Mouse (Mus musculus): ENCODE data around the gene Adk. TPM values are rescaled to one million over a fixed set of nuclear protein-coding genes. Genes with fewer than 3 reads are reported as not detected.

Adk gene
- polyA plus RNA-seq, 1 experiment: 69.5 TPM

DNA sequence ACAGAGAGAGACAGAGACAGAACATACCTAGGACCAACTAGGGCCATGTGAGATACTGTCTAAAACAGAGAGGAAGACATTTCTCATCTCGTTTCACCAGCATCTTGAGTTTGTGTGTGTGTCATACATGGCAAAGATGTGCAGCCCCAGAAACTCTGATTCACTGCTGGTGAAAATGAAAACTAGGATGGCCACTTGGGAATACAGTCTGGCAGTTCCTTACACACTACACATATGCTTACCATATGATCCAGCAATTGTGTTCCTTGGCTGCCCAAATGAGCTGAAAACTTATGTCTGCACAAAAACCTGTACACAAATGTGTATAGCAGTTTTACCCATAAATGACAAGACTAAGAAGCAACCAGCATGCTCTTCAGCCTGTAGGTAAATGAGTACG is 388.2 kb downstream of the Adk start:
- H3K79me3 ChIP-seq (ENCODE audit: low read depth): no peaks in the 10 kb centered on the region
- H3ac ChIP-seq (ENCODE audit: control insufficient read depth, insufficient read length, low read depth): no peak overlapping the region
- no peak overlapping the region for H3K4me3 ChIP-seq (ENCODE audit: insufficient read depth, poor library complexity, severe bottlenecking)
- TF ChIP-seq MYOG (IDR thresholded peaks at IDR 0.05; ENCODE audit: control insufficient read depth, extremely low read depth, insufficient read length) (no peak), USF1 (IDR thresholded peaks at IDR 0.05; ENCODE audit: low read depth) (no peak), MAX (IDR thresholded peaks at IDR 0.05) (no peak), MYOD1 (IDR thresholded peaks at IDR 0.05; ENCODE audit: control insufficient read depth, insufficient read length, low read depth) (no peak), CEBPB (IDR thresholded peaks at IDR 0.05; ENCODE audit: low read depth) (no peak), FOSL1 (IDR thresholded peaks at IDR 0.05; ENCODE audit: insufficient read depth, low read length, poor library complexity, severe bottlenecking) (no peak), CTCF (IDR thresholded peaks at IDR 0.05; ENCODE audit: control insufficient read depth, insufficient read depth, insufficient read length) (no peak)
- H3K79me2 ChIP-seq (ENCODE audit: control insufficient read depth, insufficient read depth): no peaks in the 10 kb centered on the region
- H3K27me3 ChIP-seq (ENCODE audit: control insufficient read depth, insufficient read depth, insufficient read length): no peaks in the 10 kb centered on the region
- H3K36me3 ChIP-seq (ENCODE audit: control insufficient read depth, insufficient read depth): no peaks in the 10 kb centered on the region

DNA sequence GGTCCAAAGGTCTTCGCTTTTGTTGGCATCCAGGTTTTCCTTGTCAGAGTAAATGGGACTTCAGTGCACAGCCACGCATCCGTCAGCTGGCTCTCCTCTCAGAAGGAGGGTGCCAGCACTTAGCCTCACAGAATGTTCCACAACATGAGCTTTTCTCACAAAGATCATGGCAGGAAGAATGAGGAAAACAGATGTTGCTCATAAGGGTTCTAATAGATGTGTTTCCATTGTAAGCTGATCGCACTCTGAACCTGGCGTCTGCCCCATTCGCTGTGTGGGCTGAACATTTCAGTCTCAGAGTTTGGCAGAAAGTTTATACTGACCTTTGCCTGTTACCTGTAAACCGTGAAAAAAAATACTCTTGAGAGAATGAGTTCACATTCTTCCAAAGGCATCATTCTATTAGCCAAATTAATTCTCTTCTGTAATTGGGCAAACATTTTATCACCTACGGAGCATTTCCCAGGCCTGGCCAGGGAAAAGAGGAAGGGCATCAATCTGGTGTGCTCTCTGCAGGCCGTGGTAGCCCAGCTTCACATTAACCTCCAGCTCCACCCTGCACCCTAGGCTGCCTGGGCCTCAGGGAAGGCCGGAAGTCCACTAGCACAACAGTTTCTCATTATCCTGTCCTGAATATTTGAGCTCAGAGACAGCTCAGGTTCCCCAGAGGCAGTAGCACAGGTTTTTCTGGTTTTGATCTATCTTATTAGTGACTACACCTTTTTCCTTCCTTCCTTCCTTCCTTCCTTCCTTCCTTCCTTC is 389.6 kb downstream of the Adk start:
- Histone ChIP-seq H3K27me3 (ENCODE audit: control insufficient read depth, insufficient read depth, insufficient read length) (no peaks in the 10 kb centered on the region), H3K79me2 (ENCODE audit: control insufficient read depth, insufficient read depth) (no peaks in the 10 kb centered on the region), H3K79me3 (ENCODE audit: low read depth) (no peaks in the 10 kb centered on the region), H3K4me3 (ENCODE audit: insufficient read depth, poor library complexity, severe bottlenecking) (no peak overlapping the region), H3ac (ENCODE audit: control insufficient read depth, insufficient read length, low read depth) (no peak overlapping the region), H3K36me3 (ENCODE audit: control insufficient read depth, insufficient read depth) (no peaks in the 10 kb centered on the region)
- TF ChIP-seq MYOD1 (IDR thresholded peaks at IDR 0.05; ENCODE audit: control insufficient read depth, insufficient read length, low read depth): no peak
- no peak for TF ChIP-seq MYOG (IDR thresholded peaks at IDR 0.05; ENCODE audit: control insufficient read depth, extremely low read depth, insufficient read length)
- no peak for TF ChIP-seq CEBPB (IDR thresholded peaks at IDR 0.05; ENCODE audit: low read depth)
- TF ChIP-seq USF1 (IDR thresholded peaks at IDR 0.05; ENCODE audit: low read depth): no peak
- TF ChIP-seq MAX (IDR thresholded peaks at IDR 0.05): no peak

DNA sequence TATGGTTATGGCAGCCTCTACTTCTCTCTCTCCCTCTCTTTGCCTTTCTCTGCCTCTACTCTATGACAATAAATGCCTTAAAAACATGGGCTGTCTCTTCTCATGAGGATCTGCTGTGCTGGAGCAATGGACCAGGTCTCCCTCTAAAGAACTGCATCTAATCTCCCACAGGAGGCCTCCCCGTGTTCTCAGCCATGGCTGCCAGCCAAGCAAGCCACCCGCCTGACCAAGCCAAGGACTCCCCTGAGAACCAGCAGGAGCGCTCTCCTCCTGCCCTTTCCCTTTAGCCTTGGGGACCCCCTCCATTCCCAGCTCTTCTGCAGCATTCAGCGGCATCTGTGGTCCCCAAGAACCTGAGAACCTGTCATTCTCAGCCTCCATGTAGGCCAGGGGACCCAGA is 400.2 kb downstream of the Adk start:
- H3K79me3 ChIP-seq (ENCODE audit: low read depth): no peaks in the 10 kb centered on the region
- H3K79me2 ChIP-seq (ENCODE audit: control insufficient read depth, insufficient read depth): no peaks in the 10 kb centered on the region
- H3K4me3 ChIP-seq (ENCODE audit: insufficient read depth, poor library complexity, severe bottlenecking): no peak overlapping the region

DNA sequence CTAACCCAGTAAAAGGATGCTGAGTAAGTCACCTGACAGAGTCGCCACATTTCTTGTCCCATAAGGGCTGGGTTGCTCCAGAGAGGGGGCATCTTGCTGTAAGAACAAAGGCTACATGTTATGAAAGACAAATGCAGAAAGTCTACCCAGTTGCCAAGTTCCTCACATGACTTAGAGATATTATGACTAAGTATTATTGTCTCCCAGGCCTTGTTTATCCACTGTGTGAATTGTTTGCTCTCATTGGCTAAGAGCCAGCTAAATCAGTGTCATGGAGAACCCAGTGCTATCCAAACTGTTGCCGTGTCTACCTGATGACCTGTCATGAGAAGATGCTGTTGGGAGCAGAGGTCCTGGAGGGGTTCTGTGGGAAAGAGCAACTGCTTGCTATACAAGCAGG is 401.5 kb downstream of the Adk start:
- Histone ChIP-seq H3ac (ENCODE audit: control insufficient read depth, insufficient read length, low read depth) (no peak overlapping the region), H3K4me3 (ENCODE audit: insufficient read depth, poor library complexity, severe bottlenecking) (no peak overlapping the region), H3K79me3 (ENCODE audit: low read depth) (no peaks in the 10 kb centered on the region), H3K27me3 (ENCODE audit: control insufficient read depth, insufficient read depth, insufficient read length) (no peaks in the 10 kb centered on the region), H3K36me3 (ENCODE audit: control insufficient read depth, insufficient read depth) (no peaks in the 10 kb centered on the region), H3K79me2 (ENCODE audit: control insufficient read depth, insufficient read depth) (no peaks in the 10 kb centered on the region)
- TF ChIP-seq CTCF (IDR thresholded peaks at IDR 0.05; ENCODE audit: control insufficient read depth, insufficient read depth, insufficient read length) (no peak), FOSL1 (IDR thresholded peaks at IDR 0.05; ENCODE audit: insufficient read depth, low read length, poor library complexity, severe bottlenecking) (no peak), MAX (IDR thresholded peaks at IDR 0.05) (no peak), CEBPB (IDR thresholded peaks at IDR 0.05; ENCODE audit: low read depth) (no peak), MYOG (IDR thresholded peaks at IDR 0.05; ENCODE audit: control insufficient read depth, extremely low read depth, insufficient read length) (no peak), MYOD1 (IDR thresholded peaks at IDR 0.05; ENCODE audit: control insufficient read depth, insufficient read length, low read depth) (no peak), USF1 (IDR thresholded peaks at IDR 0.05; ENCODE audit: low read depth) (no peak)

More for the DNA sequence above, 400.2 kb downstream of the Adk start:
- Histone ChIP-seq H3ac (ENCODE audit: control insufficient read depth, insufficient read length, low read depth) (no peak overlapping the region), H3K27me3 (ENCODE audit: control insufficient read depth, insufficient read depth, insufficient read length) (no peaks in the 10 kb centered on the region), H3K36me3 (ENCODE audit: control insufficient read depth, insufficient read depth) (no peaks in the 10 kb centered on the region)
- TF ChIP-seq FOSL1 (IDR thresholded peaks at IDR 0.05; ENCODE audit: insufficient read depth, low read length, poor library complexity, severe bottlenecking) (no peak), CEBPB (IDR thresholded peaks at IDR 0.05; ENCODE audit: low read depth) (no peak), USF1 (IDR thresholded peaks at IDR 0.05; ENCODE audit: low read depth) (no peak), MAX (IDR thresholded peaks at IDR 0.05) (no peak), CTCF (IDR thresholded peaks at IDR 0.05; ENCODE audit: control insufficient read depth, insufficient read depth, insufficient read length) (no peak)

DNA sequence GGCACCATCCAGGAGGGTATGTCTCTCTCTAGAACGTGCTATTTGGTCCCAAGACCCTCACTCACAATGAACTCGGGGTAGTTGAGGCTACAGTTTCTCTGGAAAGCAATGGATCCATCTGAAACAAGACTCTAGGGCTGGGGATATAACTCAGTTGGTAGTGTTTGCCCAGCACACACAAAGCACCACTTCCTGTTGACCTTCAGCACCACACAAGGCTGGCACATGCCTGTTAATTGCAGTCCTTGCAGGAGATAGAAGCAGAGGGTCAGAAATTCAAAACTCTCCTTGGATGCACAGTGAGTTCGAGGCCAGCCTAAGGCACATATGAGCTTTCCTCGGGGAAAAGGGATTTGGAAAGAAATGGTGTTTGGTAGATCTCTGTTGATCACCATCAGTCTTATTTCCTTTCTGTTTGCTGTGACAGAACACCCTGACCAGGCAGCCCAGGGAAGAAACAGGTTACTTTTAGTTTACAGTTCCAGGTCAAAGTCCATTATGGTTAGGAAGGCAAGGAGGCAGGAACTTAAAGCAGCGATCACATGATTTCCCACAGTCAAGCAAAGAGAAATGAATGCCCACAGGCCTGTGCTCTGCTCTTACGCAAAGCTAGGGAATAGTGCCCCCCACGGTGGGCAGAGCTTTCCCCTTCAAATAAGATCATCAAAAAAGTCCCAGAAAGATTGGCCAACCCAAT is 403.4 kb downstream of the Adk start:
- no peak overlapping the region for H3ac ChIP-seq (ENCODE audit: control insufficient read depth, insufficient read length, low read depth)
- H3K27me3 ChIP-seq (ENCODE audit: control insufficient read depth, insufficient read depth, insufficient read length): no peaks in the 10 kb centered on the region
- TF ChIP-seq MYOD1 (IDR thresholded peaks at IDR 0.05; ENCODE audit: control insufficient read depth, insufficient read length, low read depth) (no peak), CTCF (IDR thresholded peaks at IDR 0.05; ENCODE audit: control insufficient read depth, insufficient read depth, insufficient read length) (no peak), MAX (IDR thresholded peaks at IDR 0.05) (no peak), FOSL1 (IDR thresholded peaks at IDR 0.05; ENCODE audit: insufficient read depth, low read length, poor library complexity, severe bottlenecking) (no peak), MYOG (IDR thresholded peaks at IDR 0.05; ENCODE audit: control insufficient read depth, extremely low read depth, insufficient read length) (no peak), USF1 (IDR thresholded peaks at IDR 0.05; ENCODE audit: low read depth) (no peak), CEBPB (IDR thresholded peaks at IDR 0.05; ENCODE audit: low read depth) (no peak)
- no peaks in the 10 kb centered on the region for H3K79me2 ChIP-seq (ENCODE audit: control insufficient read depth, insufficient read depth)
- no peaks in the 10 kb centered on the region for H3K36me3 ChIP-seq (ENCODE audit: control insufficient read depth, insufficient read depth)
- H3K4me3 ChIP-seq (ENCODE audit: insufficient read depth, poor library complexity, severe bottlenecking): no peak overlapping the region
- no peaks in the 10 kb centered on the region for H3K79me3 ChIP-seq (ENCODE audit: low read depth)
